Mouse (Mus musculus): Measurements from ENCODE around the gene 4930519P11Rik. TPM values are rescaled to one million over a fixed set of nuclear protein-coding genes. Genes with fewer than 3 reads are reported as not detected.

4930519P11Rik gene
- polyA plus RNA-seq, 1 experiment from 2014 or later, result 0.51 TPM

Other genes with a start within 250 kb of the 4930519P11Rik start
- 16.0 and 16.1 TPM in 2 replicates for gene Cdk5rap1, start 240.4 kb downstream of the 4930519P11Rik start, polyA plus RNA-seq (2015; fragmentation: Nextera tagmentation; extraction: Ambion mirVana)
- 7.4 and 7.6 TPM in 2 replicates for gene Snta1, start 205.3 kb downstream of the 4930519P11Rik start, polyA plus RNA-seq (2015; fragmentation: Nextera tagmentation; extraction: Ambion mirVana)
- 56.1 and 58.7 TPM in 2 replicates for gene Cbfa2t2, start 177.0 kb downstream of the 4930519P11Rik start, polyA plus RNA-seq (2015; fragmentation: Nextera tagmentation; extraction: Ambion mirVana)
- 1.5 and 1.7 TPM in 2 replicates for gene 1700003F12Rik, start 66.4 kb downstream of the 4930519P11Rik start, polyA plus RNA-seq (2015; fragmentation: Nextera tagmentation; extraction: Ambion mirVana)
- 0.43 and 0.55 TPM in 2 replicates for gene Actl10, start 61.7 kb downstream of the 4930519P11Rik start, polyA plus RNA-seq (2015; fragmentation: Nextera tagmentation; extraction: Ambion mirVana)
- 14.8 and 15.6 TPM in 2 replicates for gene Necab3, start 54.5 kb downstream of the 4930519P11Rik start, polyA plus RNA-seq (2015; fragmentation: Nextera tagmentation; extraction: Ambion mirVana)
- gene E2f1, start 43.5 kb downstream of the 4930519P11Rik start, polyA plus RNA-seq (2015; fragmentation: Nextera tagmentation; extraction: Ambion mirVana), result 8.9 and 9.1 TPM in 2 replicates
- 14.2 and 16.8 TPM in 2 replicates for gene Pxmp4, start 9.7 kb downstream of the 4930519P11Rik start, polyA plus RNA-seq (2015; fragmentation: Nextera tagmentation; extraction: Ambion mirVana)
- 1.9 and 2.3 TPM in 2 replicates for gene Zfp341, start 140 bp downstream of the 4930519P11Rik start, polyA plus RNA-seq (2015; fragmentation: Nextera tagmentation; extraction: Ambion mirVana)
- 29.0 and 30.4 TPM in 2 replicates for gene Chmp4b, start 38.3 kb upstream of the 4930519P11Rik start, polyA plus RNA-seq (2015; fragmentation: Nextera tagmentation; extraction: Ambion mirVana)
- not detected in 2 replicates for gene Gm14214, start 156.6 kb upstream of the 4930519P11Rik start, polyA plus RNA-seq (2015; fragmentation: Nextera tagmentation; extraction: Ambion mirVana)
- 25.3 and 27.5 TPM in 2 replicates for gene Raly, start 177.7 kb upstream of the 4930519P11Rik start, polyA plus RNA-seq (2015; fragmentation: Nextera tagmentation; extraction: Ambion mirVana)
- 1.4 TPM in 2 replicates for gene a, start 178.0 kb upstream of the 4930519P11Rik start, polyA plus RNA-seq (2015; fragmentation: Nextera tagmentation; extraction: Ambion mirVana)